Mouse (Mus musculus): ENCODE measurements at regions not wholly inside any gene's neighbourhood (a gene's known extent, or its start where the extent isn't known, plus 50 kb on each side); places are given as distances from the start of the nearest gene placed in this dataset.
A peak's percentile ranks its signal among the peaks of the same experiment; 100 is the strongest.
"Not testable (repeated sequence)": the region's sequence is repeated elsewhere in the genome, so short reads cannot be mapped to it uniquely, and the experiment has no call there.

DNA sequence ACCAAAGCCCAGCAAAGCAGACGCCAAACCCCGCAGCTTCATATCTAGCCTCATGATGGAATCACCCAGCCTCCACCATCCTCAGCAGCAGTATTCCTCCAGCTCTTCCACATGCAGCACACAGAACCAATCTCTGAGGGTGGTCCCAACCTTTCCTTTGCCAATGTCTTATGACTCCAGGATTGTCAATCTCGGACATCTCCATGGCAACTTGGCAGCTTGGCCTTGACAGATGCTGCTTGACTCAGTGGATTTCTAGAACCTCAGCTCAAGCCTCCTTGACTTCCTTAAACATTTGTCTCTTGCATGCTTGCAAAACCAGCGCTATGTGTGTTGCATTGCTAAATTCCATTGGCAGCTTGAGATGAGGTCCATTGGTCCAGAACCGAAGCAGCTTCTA lies 96.8 kb upstream of the Plcl2 start:
- Histone ChIP-seq H3K4me1 (ENCODE audit: control insufficient read depth, insufficient read depth, low read length) (no peaks in the 10 kb centered on the region), H3K4me2 (ENCODE audit: low read length) (no peak overlapping the region), H3K27ac (ENCODE audit: low read length) (no peak overlapping the region), H3K27me3 (ENCODE audit: control insufficient read depth, insufficient read depth, low read depth, low read length) (no peaks in the 10 kb centered on the region), H3K36me3 (ENCODE audit: control insufficient read depth, insufficient read depth, low read length) (no peaks in the 10 kb centered on the region), H3K9ac (ENCODE audit: low read depth, low read length) (no peak overlapping the region), H3K9me3 (replicated peaks; ENCODE audit: control insufficient read depth, low read length, poor library complexity, severe bottlenecking) (no peaks in the 10 kb centered on the region; the same call in 1 of the 2 replicates), H3K4me3 (ENCODE audit: low read depth, low read length) (no peak overlapping the region)
- WGBS = 86% methylated on average over 5 of the region's 5 CpGs
- ATAC-seq = no peak

GRCm38 (mm10) chr17:50413916-50414315 lies 95.3 kb upstream of the Plcl2 start:
- Histone ChIP-seq H3K36me3 (ENCODE audit: control insufficient read depth, insufficient read depth, low read length) (no peaks in the 10 kb centered on the region), H3K4me3 (ENCODE audit: low read depth, low read length) (no peak overlapping the region), H3K27ac (ENCODE audit: low read length) (no peak overlapping the region), H3K4me1 (ENCODE audit: control insufficient read depth, insufficient read depth, low read length) (no peaks in the 10 kb centered on the region), H3K4me2 (ENCODE audit: low read length) (no peak overlapping the region), H3K9ac (ENCODE audit: low read depth, low read length) (no peak overlapping the region), H3K9me3 (replicated peaks; ENCODE audit: control insufficient read depth, low read length, poor library complexity, severe bottlenecking) (no peaks in the 10 kb centered on the region; the same call in 1 of the 2 replicates), H3K27me3 (ENCODE audit: control insufficient read depth, insufficient read depth, low read depth, low read length) (no peaks in the 10 kb centered on the region)
- 92% methylated on average over 5 of the region's 5 CpGs for WGBS
- no peak for ATAC-seq

GRCm38 (mm10) chr17:50415331-50416005 lies 93.7 kb upstream of the Plcl2 start:
- no peak overlapping the region for H3K4me3 ChIP-seq (ENCODE audit: low read depth, low read length)
- H3K36me3 ChIP-seq (ENCODE audit: control insufficient read depth, insufficient read depth, low read length) = no peaks in the 10 kb centered on the region
- 95% methylated on average over 2 of the region's 2 CpGs for WGBS
- H3K4me2 ChIP-seq (ENCODE audit: low read length) = no peak overlapping the region
- H3K27me3 ChIP-seq (ENCODE audit: control insufficient read depth, insufficient read depth, low read depth, low read length) = no peaks in the 10 kb centered on the region
- no peak overlapping the region for H3K27ac ChIP-seq (ENCODE audit: low read length)
- no peak for ATAC-seq
- no peak overlapping the region for H3K9ac ChIP-seq (ENCODE audit: low read depth, low read length)
- H3K9me3 ChIP-seq (replicated peaks; ENCODE audit: control insufficient read depth, low read length, poor library complexity, severe bottlenecking) = no peaks in the 10 kb centered on the region; the same call in 1 of the 2 replicates
- H3K4me1 ChIP-seq (ENCODE audit: control insufficient read depth, insufficient read depth, low read length) = no peaks in the 10 kb centered on the region

- Histone ChIP-seq H3K4me1 (ENCODE audit: control insufficient read depth, insufficient read depth, low read length) (no peaks in the 10 kb centered on the region), H3K27ac (ENCODE audit: low read length) (no peak overlapping the region), H3K9ac (ENCODE audit: low read depth, low read length) (no peak overlapping the region), H3K4me2 (ENCODE audit: low read length) (no peak overlapping the region), H3K27me3 (ENCODE audit: control insufficient read depth, insufficient read depth, low read depth, low read length) (no peaks in the 10 kb centered on the region), H3K9me3 (replicated peaks; ENCODE audit: control insufficient read depth, low read length, poor library complexity, severe bottlenecking) (no peaks in the 10 kb centered on the region; the same call in 1 of the 2 replicates), H3K4me3 (ENCODE audit: low read depth, low read length) (no peak overlapping the region), H3K36me3 (ENCODE audit: control insufficient read depth, insufficient read depth, low read length) (no peaks in the 10 kb centered on the region)
- ATAC-seq = no peak
- 69% methylated on average over 1 of the region's 1 CpGs for WGBS
Measured at GRCm38 (mm10) chr17:50416119-50416518, 93.1 kb upstream of the Plcl2 start.

- H3K36me3 ChIP-seq (ENCODE audit: control insufficient read depth, insufficient read depth, low read length) = no peaks in the 10 kb centered on the region
- H3K9me3 ChIP-seq (replicated peaks; ENCODE audit: control insufficient read depth, low read length, poor library complexity, severe bottlenecking) = no peaks in the 10 kb centered on the region; the same call in 1 of the 2 replicates
- H3K27ac ChIP-seq (ENCODE audit: low read length) = no peak overlapping the region
- no peak overlapping the region for H3K4me3 ChIP-seq (ENCODE audit: low read depth, low read length)
- no peaks in the 10 kb centered on the region for H3K4me1 ChIP-seq (ENCODE audit: control insufficient read depth, insufficient read depth, low read length)
- H3K4me2 ChIP-seq (ENCODE audit: low read length) = no peak overlapping the region
- no peak for ATAC-seq
- no peaks in the 10 kb centered on the region for H3K27me3 ChIP-seq (ENCODE audit: control insufficient read depth, insufficient read depth, low read depth, low read length)
- WGBS = 63% methylated on average over 3 of the region's 3 CpGs
- no peak overlapping the region for H3K9ac ChIP-seq (ENCODE audit: low read depth, low read length)
Measured at GRCm38 (mm10) chr17:50416538-50417113, 92.6 kb upstream of the Plcl2 start.

DNA sequence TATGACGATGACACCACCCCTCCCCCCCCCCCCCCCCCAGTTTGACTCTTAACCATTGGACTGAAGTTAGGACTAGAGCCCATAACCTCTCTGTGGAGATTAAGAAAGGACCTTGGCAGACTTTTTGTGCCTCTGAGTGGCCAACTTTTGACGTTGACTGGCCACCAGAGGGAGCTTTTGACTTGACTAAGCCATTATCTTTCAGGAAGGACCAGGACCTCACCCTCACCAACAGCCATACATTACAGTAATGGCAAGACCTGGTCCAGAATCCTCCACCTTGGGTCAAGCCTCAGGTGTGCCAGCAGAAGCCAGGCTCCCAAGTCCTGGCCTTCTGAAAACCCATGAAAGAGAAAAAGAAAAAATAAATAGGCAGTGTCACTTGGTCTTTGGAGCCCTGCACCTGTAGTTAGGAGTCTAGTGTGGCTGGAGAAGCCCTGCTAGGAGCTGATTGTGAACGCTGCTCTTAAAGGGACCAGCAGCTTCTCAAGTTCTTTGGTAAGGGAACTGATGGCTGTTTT lies 90.3 kb upstream of the Plcl2 start:
- H3K4me1 ChIP-seq (ENCODE audit: control insufficient read depth, insufficient read depth, low read length) = no peaks in the 10 kb centered on the region
- H3K9ac ChIP-seq (ENCODE audit: low read depth, low read length) = no peak overlapping the region
- H3K36me3 ChIP-seq (ENCODE audit: control insufficient read depth, insufficient read depth, low read length) = no peaks in the 10 kb centered on the region
- no peaks in the 10 kb centered on the region; the same call in 1 of the 2 replicates for H3K9me3 ChIP-seq (replicated peaks; ENCODE audit: control insufficient read depth, low read length, poor library complexity, severe bottlenecking)
- ATAC-seq = no peak
- no peaks in the 10 kb centered on the region for H3K27me3 ChIP-seq (ENCODE audit: control insufficient read depth, insufficient read depth, low read depth, low read length)
- H3K4me2 ChIP-seq (ENCODE audit: low read length) = no peak overlapping the region
- H3K27ac ChIP-seq (ENCODE audit: low read length) = no peak overlapping the region
- WGBS = 69% methylated on average over 3 of the region's 3 CpGs
- no peak overlapping the region for H3K4me3 ChIP-seq (ENCODE audit: low read depth, low read length)

DNA sequence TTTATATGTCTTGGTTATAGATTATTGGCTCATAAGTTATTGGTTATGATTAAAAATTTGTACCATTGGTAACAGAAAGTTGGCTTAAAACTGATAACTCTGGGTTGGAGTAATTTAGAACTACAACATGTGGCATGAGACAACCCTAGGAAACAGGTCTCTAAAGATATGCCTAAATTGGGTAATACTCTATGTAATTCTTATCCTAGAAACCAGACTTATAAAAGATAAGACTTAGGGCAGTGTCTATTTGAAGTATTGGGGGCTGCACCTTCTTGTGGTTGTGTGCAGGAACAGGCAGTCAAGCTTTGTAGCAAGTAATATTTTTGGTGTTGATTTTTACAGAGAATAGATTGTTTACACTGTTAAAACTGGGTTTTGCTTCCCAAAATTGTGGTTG lies 89.7 kb upstream of the Plcl2 start:
- not testable (repeated sequence) for H3K27ac ChIP-seq (ENCODE audit: low read length); H3K9ac ChIP-seq (ENCODE audit: low read depth, low read length); ATAC-seq; H3K9me3 ChIP-seq (replicated peaks; ENCODE audit: control insufficient read depth, low read length, poor library complexity, severe bottlenecking); H3K4me2 ChIP-seq (ENCODE audit: low read length); H3K4me1 ChIP-seq (ENCODE audit: control insufficient read depth, insufficient read depth, low read length); H3K36me3 ChIP-seq (ENCODE audit: control insufficient read depth, insufficient read depth, low read length); H3K4me3 ChIP-seq (ENCODE audit: low read depth, low read length); H3K27me3 ChIP-seq (ENCODE audit: control insufficient read depth, insufficient read depth, low read depth, low read length)

DNA sequence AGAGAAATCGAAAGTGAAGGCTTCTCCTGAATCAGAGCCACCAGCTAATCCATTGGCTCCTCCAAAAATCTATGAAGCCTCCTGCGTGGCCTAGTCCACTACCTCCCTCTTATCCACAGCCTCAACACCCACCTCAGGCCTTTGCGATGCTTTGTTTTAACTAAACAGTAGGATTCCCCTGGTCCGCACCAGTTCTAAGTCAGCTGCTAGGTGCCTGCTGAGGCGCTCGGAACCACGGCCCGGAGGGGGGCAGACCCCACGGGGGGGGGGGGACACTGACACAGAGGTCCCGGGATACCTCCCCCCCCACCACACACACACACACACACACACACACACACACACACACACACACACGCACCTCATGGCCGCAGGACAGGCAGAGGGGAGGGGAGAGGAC lies 89.2 kb upstream of the Plcl2 start:
- no peaks in the 10 kb centered on the region for H3K27me3 ChIP-seq (ENCODE audit: control insufficient read depth, insufficient read depth, low read depth, low read length)
- no peak overlapping the region for H3K27ac ChIP-seq (ENCODE audit: low read length)
- peak; percentile 66; the same call in 1 of the 2 replicates for ATAC-seq
- 75% methylated on average over 12 of the region's 12 CpGs for WGBS
- H3K4me3 ChIP-seq (ENCODE audit: low read depth, low read length) = no peak overlapping the region
- H3K4me2 ChIP-seq (ENCODE audit: low read length) = no peak overlapping the region
- H3K4me1 ChIP-seq (ENCODE audit: control insufficient read depth, insufficient read depth, low read length) = no peaks in the 10 kb centered on the region
- no peaks in the 10 kb centered on the region; the same call in 1 of the 2 replicates for H3K9me3 ChIP-seq (replicated peaks; ENCODE audit: control insufficient read depth, low read length, poor library complexity, severe bottlenecking)
- H3K36me3 ChIP-seq (ENCODE audit: control insufficient read depth, insufficient read depth, low read length) = no peaks in the 10 kb centered on the region
- no peak overlapping the region for H3K9ac ChIP-seq (ENCODE audit: low read depth, low read length)

- no peak overlapping the region for H3K4me2 ChIP-seq (ENCODE audit: low read length)
- no peak overlapping the region for H3K4me3 ChIP-seq (ENCODE audit: low read depth, low read length)
- no peak overlapping the region for H3K9ac ChIP-seq (ENCODE audit: low read depth, low read length)
- no peaks in the 10 kb centered on the region for H3K4me1 ChIP-seq (ENCODE audit: control insufficient read depth, insufficient read depth, low read length)
- no peaks in the 10 kb centered on the region for H3K27me3 ChIP-seq (ENCODE audit: control insufficient read depth, insufficient read depth, low read depth, low read length)
- ATAC-seq = no peak
- H3K9me3 ChIP-seq (replicated peaks; ENCODE audit: control insufficient read depth, low read length, poor library complexity, severe bottlenecking) = no peaks in the 10 kb centered on the region; the same call in 1 of the 2 replicates
- H3K27ac ChIP-seq (ENCODE audit: low read length) = no peak overlapping the region
- 98% methylated on average over 6 of the region's 6 CpGs for WGBS
- no peaks in the 10 kb centered on the region for H3K36me3 ChIP-seq (ENCODE audit: control insufficient read depth, insufficient read depth, low read length)
Measured at GRCm38 (mm10) chr17:50420690-50421089, 88.5 kb upstream of the Plcl2 start.

All from midbrain, embryonic 16.5 days (tissue).